Mouse (Mus musculus): ENCODE measurements at regions not wholly inside any gene's neighbourhood (a gene's known extent, or its start where the extent isn't known, plus 50 kb on each side); places are given as distances from the start of the nearest gene placed in this dataset.
A peak's percentile ranks its signal among the peaks of the same experiment; 100 is the strongest.

DNA sequence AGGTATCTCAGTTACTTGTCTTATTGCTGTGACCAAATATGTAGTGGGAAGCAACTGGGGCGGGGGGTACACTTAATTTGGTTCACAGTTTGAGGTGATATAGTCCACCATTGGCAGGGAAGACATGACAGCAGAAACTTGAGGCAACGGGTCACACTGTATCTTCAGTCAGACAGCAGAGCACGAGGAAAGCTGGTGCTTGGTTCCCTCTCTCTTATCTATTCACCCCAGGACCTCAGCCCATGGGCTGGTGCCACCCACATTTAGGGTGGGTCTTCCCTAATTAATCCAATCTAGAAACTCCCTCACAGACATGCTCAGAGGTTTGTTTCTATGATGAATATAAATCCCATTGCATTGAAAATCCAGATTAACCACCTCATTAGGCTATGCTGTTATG is 56.5 kb downstream of the Otud1 start:
- no peak for DNase-seq (ENCODE audit: low spot score)

DNA sequence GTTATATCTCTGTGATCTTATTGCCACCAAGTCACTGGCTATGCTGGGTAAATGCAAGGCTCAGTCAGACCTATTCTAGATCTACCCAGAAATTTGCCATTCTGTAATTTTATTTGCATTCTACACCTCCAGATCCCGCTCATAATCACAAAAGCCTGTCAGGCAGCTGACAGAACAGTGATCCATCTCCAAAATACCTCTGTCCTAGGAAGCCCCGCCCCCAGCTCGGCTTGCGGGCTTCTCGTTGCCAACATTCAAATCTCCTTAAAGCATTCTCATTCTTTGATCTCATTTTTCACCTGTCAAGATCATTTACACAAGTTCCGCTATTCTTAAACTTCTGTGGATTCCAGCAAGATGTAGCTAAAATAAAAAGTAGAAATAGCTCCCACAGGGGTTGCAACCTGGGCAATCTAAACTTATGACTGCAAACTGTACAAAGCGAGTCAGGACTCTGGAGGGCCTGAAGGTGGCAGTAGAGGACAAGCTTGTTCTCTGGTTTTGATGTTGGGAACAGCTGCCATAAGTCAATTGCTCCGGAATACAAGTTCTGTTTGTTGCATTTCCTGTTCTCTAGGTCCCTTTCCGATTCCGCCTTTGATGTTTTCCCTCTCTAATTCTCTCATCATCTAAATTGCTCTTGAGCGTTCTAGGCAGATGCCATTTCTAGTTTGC is 58.1 kb downstream of the Otud1 start:
- DNase-seq (ENCODE audit: low spot score): peak; percentile 72

DNA sequence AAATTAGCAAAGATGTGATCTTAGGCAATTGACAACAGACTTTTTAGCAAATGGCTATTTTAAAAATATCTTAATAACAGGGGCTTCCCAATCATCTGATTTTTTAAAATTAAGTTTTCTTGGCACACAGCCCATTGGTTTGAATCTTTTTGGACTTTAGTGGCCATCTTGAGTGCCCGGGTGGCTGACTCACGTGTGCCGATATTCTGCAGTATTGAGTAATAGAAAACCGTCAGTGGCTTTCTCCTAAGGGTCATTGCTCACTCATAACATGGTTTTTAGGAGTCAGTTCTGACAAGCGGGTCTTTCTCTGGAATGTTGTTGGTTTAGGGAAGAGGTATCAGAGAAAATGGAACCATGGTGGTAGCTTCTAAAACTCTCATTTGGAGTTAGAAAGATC is 58.8 kb downstream of the Otud1 start:
- DNase-seq (ENCODE audit: low spot score): no peak

DNA sequence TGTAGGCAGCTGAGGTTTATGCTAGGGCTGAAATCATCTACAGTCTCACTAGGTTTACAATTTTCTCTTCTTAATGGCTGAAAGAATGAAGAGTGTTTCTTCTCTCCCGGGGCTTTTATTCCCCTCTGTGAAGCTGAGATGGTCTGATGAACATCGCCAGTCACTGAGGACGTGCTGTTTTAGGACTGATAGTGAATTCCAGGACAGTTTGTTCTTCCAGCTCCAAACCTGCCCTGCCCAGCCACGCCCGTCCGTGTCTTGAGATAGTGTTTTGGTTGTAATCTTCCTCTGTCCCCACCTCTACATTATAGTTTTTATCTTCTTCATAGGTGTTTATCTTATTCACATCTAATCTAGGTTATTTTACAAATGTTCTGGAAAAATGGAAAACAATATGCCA is 68.5 kb downstream of the Otud1 start:
- DNase-seq (ENCODE audit: low spot score): no peak

- DNase-seq (ENCODE audit: low spot score): peak; percentile 61
Observed at GRCm38 (mm10) chr2:19726904-19727303, 69.4 kb downstream of the Otud1 start.

DNA sequence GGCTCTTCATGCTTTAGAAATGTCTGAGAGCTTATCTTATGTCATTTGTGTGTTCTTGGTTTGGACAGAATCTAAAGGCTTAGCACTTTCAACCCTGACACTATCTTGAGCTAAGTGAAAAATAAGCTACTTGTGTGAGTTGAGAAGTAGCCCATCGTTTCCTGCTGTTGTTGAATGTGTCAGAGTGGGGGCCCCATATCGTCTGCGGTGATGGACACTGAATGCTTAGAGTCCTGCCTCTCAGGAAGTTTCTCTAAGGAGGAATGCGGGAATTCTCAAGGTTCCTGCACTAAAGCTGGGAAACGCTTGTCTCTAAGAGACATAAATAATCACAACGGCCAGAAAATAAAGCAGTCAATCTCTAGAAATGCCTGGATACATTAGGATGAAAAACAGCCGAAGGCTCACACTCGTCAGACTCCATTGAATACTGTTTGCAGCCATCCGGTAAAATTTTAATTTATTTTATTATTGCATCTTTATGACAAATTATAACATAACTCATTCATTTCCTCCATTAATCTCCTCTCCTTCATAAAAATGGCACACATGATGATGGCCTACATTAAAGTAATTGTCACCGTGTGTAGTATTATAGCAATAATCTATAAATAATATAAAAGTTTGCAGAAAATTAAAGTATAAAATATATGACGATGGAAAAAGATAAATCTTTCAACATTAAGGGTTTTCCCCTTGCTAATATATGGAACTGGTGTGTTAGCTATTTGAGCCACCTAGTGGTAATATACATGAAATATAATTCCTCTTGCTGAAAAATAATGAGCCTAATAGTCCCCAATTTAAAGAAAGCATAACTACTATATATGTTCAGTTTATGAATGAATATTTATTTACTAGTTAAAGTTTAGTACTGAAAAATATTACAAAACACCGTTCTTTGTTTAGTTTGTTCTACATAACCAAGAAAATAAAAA is 75.6 kb downstream of the Otud1 start:
- no peak for DNase-seq (ENCODE audit: low spot score)

DNA sequence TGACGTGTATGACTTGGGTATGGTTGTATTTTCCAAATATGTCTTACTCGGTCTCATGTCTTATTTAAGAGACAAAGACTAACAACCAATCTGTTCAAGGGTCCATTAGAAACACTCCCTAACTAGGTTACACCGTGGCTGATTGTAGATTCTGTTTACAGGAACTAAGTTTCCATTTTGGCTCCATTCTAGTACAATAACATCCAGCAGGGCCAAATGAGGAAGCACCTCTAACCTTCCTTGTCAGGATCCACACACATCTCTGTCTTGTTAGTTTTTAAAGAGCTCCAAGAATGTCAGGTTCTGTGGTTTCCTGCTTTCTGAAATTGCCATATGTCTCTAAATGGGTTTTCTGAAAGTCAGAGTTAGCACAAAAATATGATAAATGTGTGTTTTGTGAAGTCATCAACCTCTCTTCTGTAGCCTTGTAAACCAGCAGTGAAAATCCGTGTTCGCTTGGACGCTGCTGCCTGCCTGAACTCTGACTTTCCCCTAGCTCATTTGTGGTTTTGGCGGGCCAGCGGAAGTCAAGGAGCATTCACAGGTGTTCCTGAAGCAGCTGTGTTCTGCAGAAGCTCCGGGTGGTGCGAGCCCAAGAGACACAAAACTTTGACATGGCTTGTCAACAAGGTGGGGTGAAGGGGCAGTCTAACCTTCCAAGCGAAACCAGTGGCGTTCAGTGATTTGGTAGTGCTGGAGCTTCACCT is 76.8 kb downstream of the Otud1 start:
- no peak for DNase-seq (ENCODE audit: low spot score)

DNA sequence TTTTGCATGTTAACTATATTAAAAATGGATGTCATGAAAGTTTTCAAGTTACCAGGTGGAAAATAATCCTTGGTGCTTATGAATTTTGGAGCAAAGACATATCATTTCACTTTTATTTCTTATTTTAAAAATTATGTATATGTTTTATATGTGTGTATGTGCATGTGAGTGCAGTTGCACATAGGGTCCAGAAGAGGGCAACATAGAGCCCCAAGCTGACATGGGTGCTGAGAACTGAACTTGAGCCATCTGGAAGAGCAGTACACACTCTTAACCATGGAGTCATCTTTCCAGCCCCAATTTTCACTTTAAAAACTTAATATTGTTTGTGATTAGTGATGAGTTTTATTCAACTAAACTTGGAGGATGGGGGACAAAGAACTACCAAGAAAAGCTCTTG is 84.0 kb downstream of the Otud1 start:
- no peak for DNase-seq (ENCODE audit: low spot score)

DNA sequence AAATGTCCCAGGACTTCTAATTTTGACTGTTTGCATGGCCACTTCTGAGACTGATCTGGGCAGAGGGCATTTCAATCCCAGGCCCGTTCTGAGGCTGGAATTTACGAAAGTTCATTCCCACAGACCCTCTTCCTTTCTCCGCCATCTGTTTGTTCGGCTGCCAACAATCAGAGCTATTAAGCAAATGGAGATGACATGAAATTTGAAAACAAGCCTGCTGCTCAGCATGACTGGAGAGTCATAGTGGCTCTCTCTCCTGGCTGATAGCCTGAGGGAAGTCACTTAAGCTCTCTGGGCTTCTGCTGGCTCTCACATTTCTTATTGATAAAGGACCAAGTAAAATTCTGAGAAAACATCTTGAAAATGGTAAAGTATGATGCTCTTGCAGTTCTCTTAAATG is 85.9 kb downstream of the Otud1 start:
- DNase-seq (ENCODE audit: low spot score): no peak

- no peak for DNase-seq (ENCODE audit: low spot score)
Observed at GRCm38 (mm10) chr2:19744986-19745660, 87.6 kb downstream of the Otud1 start.

DNA sequence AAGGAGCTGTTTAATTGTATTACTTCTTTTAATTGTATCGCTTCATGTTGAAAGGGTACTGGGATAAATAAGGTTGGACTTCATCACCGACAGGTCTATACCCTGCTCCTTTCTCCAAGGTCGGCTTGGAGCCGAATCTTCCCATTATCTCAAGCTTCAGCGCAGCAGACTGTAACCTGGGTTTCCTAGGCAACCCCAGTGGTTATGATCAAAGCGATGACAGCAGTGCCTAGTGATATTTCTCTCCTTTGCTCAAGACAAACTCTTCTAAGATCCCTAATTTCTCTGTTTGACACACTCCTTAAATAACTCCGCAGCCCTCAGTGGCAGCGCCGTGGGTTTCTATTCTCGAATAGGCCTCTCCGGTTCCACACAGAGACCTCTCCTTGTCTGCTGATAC is 95.2 kb downstream of the Otud1 start:
- DNase-seq (ENCODE audit: low spot score): no peak

- DNase-seq (ENCODE audit: low spot score): no peak
Observed at GRCm38 (mm10) chr2:19753479-19753878, 95.9 kb downstream of the Otud1 start.

- no peak for DNase-seq (ENCODE audit: low spot score)
Observed at GRCm38 (mm10) chr2:19757910-19758309, 100.4 kb downstream of the Otud1 start.

GRCm38 (mm10) chr2:19759169-19759568 is 101.6 kb downstream of the Otud1 start:
- no peak for DNase-seq (ENCODE audit: low spot score)

DNA sequence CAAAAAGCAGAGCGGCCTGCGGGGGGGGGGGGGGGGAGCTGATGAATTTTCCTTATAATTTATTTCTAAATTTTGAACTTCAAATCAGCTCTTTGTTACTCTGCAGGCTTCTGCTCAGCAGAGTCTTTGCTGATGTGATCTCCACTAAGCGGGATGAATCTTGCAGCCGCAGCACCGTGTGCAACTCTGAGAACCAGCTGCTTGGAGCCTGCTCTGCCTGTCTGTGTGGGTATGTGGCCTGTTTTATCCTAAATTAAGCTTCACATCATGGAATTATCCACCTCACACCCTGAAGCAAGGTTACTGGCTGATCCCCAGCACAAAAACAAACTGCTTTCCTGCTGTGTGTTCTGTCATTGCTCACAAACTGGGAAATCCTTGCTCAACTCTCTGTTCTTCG is 102.0 kb downstream of the Otud1 start:
- DNase-seq (ENCODE audit: low spot score): no peak

GRCm38 (mm10) chr2:19762996-19763395 is 105.4 kb downstream of the Otud1 start:
- DNase-seq (ENCODE audit: low spot score): no peak

GRCm38 (mm10) chr2:19784913-19785312 is 124.7 kb upstream of the Etl4 start:
- no peak for DNase-seq (ENCODE audit: low spot score)

- DNase-seq (ENCODE audit: low spot score): no peak
Observed at GRCm38 (mm10) chr2:19785663-19786260, 123.8 kb upstream of the Etl4 start.

DNA sequence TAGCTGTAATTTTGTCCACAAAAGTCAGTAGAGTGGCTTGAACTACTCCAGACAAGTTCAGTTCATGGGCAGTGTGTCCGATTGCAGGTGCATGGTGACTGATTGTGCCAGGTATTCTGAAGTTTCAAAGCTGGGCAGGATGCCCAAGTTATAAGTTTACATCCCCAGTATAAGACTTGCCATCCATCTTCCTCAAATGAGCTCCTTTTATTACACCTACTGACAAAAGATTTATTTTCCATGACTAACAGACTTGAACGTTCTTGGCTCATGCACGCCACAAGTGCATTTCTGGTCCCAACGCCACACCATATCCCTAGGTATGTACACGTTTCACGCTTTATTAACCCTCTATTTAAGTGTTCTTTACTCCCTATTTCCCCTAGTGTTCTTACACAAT is 117.4 kb upstream of the Etl4 start:
- DNase-seq (ENCODE audit: low spot score): no peak

GRCm38 (mm10) chr2:19796790-19797189 is 112.8 kb upstream of the Etl4 start:
- no peak for DNase-seq (ENCODE audit: low spot score)
